Mouse (Mus musculus): ENCODE data around the gene Sox1.

The Sox1 gene

GRCm38 (mm10) chr8:12427346-12427745 lies 32.3 kb downstream of the Sox1 start:
- DNase-seq: no peak

GRCm38 (mm10) chr8:12427886-12428799 lies 33.0 kb downstream of the Sox1 start:
- no peak for DNase-seq

GRCm38 (mm10) chr8:12428931-12429330 lies 33.8 kb downstream of the Sox1 start:
- DNase-seq: no peak

GRCm38 (mm10) chr8:12429601-12430172 lies 34.6 kb downstream of the Sox1 start:
- DNase-seq: no peak

- peak; percentile 7 for DNase-seq
These were observed 35.2 kb downstream of the Sox1 start for GRCm38 (mm10) chr8:12430173-12430899.

- DNase-seq: no peak
These were observed 36.0 kb downstream of the Sox1 start for GRCm38 (mm10) chr8:12430900-12431737.

- DNase-seq: no peak
These were observed 36.6 kb downstream of the Sox1 start for GRCm38 (mm10) chr8:12431738-12432055.

GRCm38 (mm10) chr8:12432546-12432945 lies 37.5 kb downstream of the Sox1 start:
- peak; percentile 5 for DNase-seq

GRCm38 (mm10) chr8:12434771-12435170 lies 39.7 kb downstream of the Sox1 start:
- DNase-seq: no peak

- DNase-seq: no peak
These were observed 42.9 kb downstream of the Sox1 start for GRCm38 (mm10) chr8:12438021-12438420.

GRCm38 (mm10) chr8:12439044-12439443 lies 43.9 kb downstream of the Sox1 start:
- no peak for DNase-seq

GRCm38 (mm10) chr8:12439846-12440245 lies 44.8 kb downstream of the Sox1 start:
- DNase-seq: no peak

- no peak for DNase-seq
These were observed 45.9 kb downstream of the Sox1 start for GRCm38 (mm10) chr8:12440997-12441396.

GRCm38 (mm10) chr8:12445258-12445657 lies 50.2 kb downstream of the Sox1 start:
- no peak for DNase-seq

GRCm38 (mm10) chr8:12445926-12446680 lies 51.0 kb downstream of the Sox1 start:
- no peak for DNase-seq

Measured in cerebellum, adult 9-10 months (tissue).